Mouse (Mus musculus): ENCODE data around the gene Gm9913. TPM values are rescaled to one million over a fixed set of nuclear protein-coding genes. Genes with fewer than 3 reads are reported as not detected.
A peak's percentile ranks its signal among the peaks of the same experiment; 100 is the strongest.

Gm9913 gene
- total and polyA plus RNA-seq, 2 experiments from 2014 or later, result 0.09 to 0.27 TPM

GRCm38 (mm10) chr2:125544986-125545385 lies 40.1 kb downstream of the Gm9913 start:
- Histone ChIP-seq H3K27me3 (ENCODE audit: insufficient read depth, low read length) (no peaks in the 10 kb centered on the region), H3K4me2 (ENCODE audit: low read depth, low read length, poor library complexity, severe bottlenecking) (no peak overlapping the region), H3K27ac (ENCODE audit: low read depth, low read length) (no peak overlapping the region), H3K9me3 (ENCODE audit: low read length) (no peaks in the 10 kb centered on the region), H3K36me3 (ENCODE audit: insufficient read depth, low read length) (no peaks in the 10 kb centered on the region), H3K9ac (replicated peaks; ENCODE audit: low read length, poor library complexity, severe bottlenecking) (no peak overlapping the region), H3K4me1 (ENCODE audit: insufficient read depth, low read length) (no peaks in the 10 kb centered on the region), H3K4me3 (ENCODE audit: low read depth, low read length) (no peak overlapping the region)
- DNase-seq (ENCODE audit: low spot score) (no peak), ATAC-seq (ENCODE audit: low FRiP score) (no peak)
- WGBS, result 85% methylated on average over 3 of the region's 3 CpGs
- no peak for TF ChIP-seq CTCF (IDR thresholded peaks at IDR 0.05)

GRCm38 (mm10) chr2:125548806-125549578 lies 44.1 kb downstream of the Gm9913 start:
- 74% methylated on average over 1 of the region's 1 CpGs for WGBS
- H3K9ac ChIP-seq (replicated peaks; ENCODE audit: low read length, poor library complexity, severe bottlenecking), result no peak overlapping the region
- H3K36me3 ChIP-seq (ENCODE audit: insufficient read depth, low read length), result no peaks in the 10 kb centered on the region
- H3K4me3 ChIP-seq (ENCODE audit: low read depth, low read length), result no peak overlapping the region
- no peak overlapping the region for H3K27ac ChIP-seq (ENCODE audit: low read depth, low read length)
- DNase-seq (ENCODE audit: low spot score) (no peak), ATAC-seq (ENCODE audit: low FRiP score) (no peak)
- H3K9me3 ChIP-seq (ENCODE audit: low read length), result no peaks in the 10 kb centered on the region
- no peaks in the 10 kb centered on the region for H3K27me3 ChIP-seq (ENCODE audit: insufficient read depth, low read length)
- H3K4me2 ChIP-seq (ENCODE audit: low read depth, low read length, poor library complexity, severe bottlenecking), result no peak overlapping the region
- no peaks in the 10 kb centered on the region for H3K4me1 ChIP-seq (ENCODE audit: insufficient read depth, low read length)
- no peak for TF ChIP-seq CTCF (IDR thresholded peaks at IDR 0.05)

- no peaks in the 10 kb centered on the region for H3K27me3 ChIP-seq (ENCODE audit: insufficient read depth, low read length)
- H3K9me3 ChIP-seq (ENCODE audit: low read length), result no peaks in the 10 kb centered on the region
- H3K4me1 ChIP-seq (ENCODE audit: insufficient read depth, low read length), result no peaks in the 10 kb centered on the region
- 83% methylated on average over 6 of the region's 6 CpGs for WGBS
- no peak overlapping the region for H3K4me2 ChIP-seq (ENCODE audit: low read depth, low read length, poor library complexity, severe bottlenecking)
- no peak overlapping the region for H3K27ac ChIP-seq (ENCODE audit: low read depth, low read length)
- TF ChIP-seq CTCF (IDR thresholded peaks at IDR 0.05), result peak; percentile 47
- ATAC-seq (ENCODE audit: low FRiP score) (no peak), DNase-seq (ENCODE audit: low spot score) (no peak)
- no peaks in the 10 kb centered on the region for H3K36me3 ChIP-seq (ENCODE audit: insufficient read depth, low read length)
- no peak overlapping the region for H3K4me3 ChIP-seq (ENCODE audit: low read depth, low read length)
- H3K9ac ChIP-seq (replicated peaks; ENCODE audit: low read length, poor library complexity, severe bottlenecking), result no peak overlapping the region
Measured at GRCm38 (mm10) chr2:125555830-125556229, 50.9 kb downstream of the Gm9913 start.

Other genes with a start within 250 kb of the Gm9913 start
- 18.4 and 20.1 TPM in 2 replicates for gene Fbn1, start 2.9 kb downstream of the Gm9913 start, total RNA-seq (2014; rRNA removed)
- gene Fbn1, start 2.9 kb downstream of the Gm9913 start, polyA plus RNA-seq (2015; fragmentation: Nextera tagmentation; extraction: Ambion mirVana), result 1.4 and 1.6 TPM in 2 replicates
- gene Cep152, start 120.0 kb downstream of the Gm9913 start, total RNA-seq (2014; rRNA removed), result 1.0 and 2.7 TPM in 2 replicates
- gene Cep152, start 120.0 kb downstream of the Gm9913 start, polyA plus RNA-seq (2015; fragmentation: Nextera tagmentation; extraction: Ambion mirVana), result 1.0 and 1.1 TPM in 2 replicates
- gene Eid1, start 168.0 kb downstream of the Gm9913 start, total RNA-seq (2014; rRNA removed), result 428 and 544 TPM in 2 replicates
- gene Eid1, start 168.0 kb downstream of the Gm9913 start, polyA plus RNA-seq (2015; fragmentation: Nextera tagmentation; extraction: Ambion mirVana), result 421 and 465 TPM in 2 replicates
- 6.7 and 9.1 TPM in 2 replicates for gene Shc4, start 219.1 kb downstream of the Gm9913 start, total RNA-seq (2014; rRNA removed)
- 2.5 and 2.8 TPM in 2 replicates for gene Shc4, start 219.1 kb downstream of the Gm9913 start, polyA plus RNA-seq (2015; fragmentation: Nextera tagmentation; extraction: Ambion mirVana)